Mouse (Mus musculus) small intestine, adult 2 months (tissue): ENCODE results near the gene Arhgef2.

Experiments used
- CTCF ChIP-seq: fragments of 200-500 bp; IDR thresholded peaks from 2 replicates; pipeline ENCODE4 v1.5.1; 2012; ENCODE audit warnings: low read depth, mild to moderate bottlenecking, control low read depth, inconsistent platforms, low read length, moderate library complexity, mixed read lengths; ENCODE audit not compliant: insufficient replicate concordance, insufficient read length; ENCODE audit errors: extremely low read depth
- POLR2A ChIP-seq: fragments of 200-500 bp; IDR thresholded peaks from 2 replicates; pipeline ENCODE4 v1.6.1; 2012; ENCODE audit warnings: low read depth, mild to moderate bottlenecking, control low read depth, inconsistent platforms, low read length, moderate library complexity

GRCm38 (mm10) chr3:88609066-88609465 is 3.3 kb downstream of the Arhgef2 start:
- TF ChIP-seq CTCF (no peak), POLR2A (no peak)
